Comparison of ENCODE assay signal across 10 mouse cellular contexts in the genomic region with DNA sequence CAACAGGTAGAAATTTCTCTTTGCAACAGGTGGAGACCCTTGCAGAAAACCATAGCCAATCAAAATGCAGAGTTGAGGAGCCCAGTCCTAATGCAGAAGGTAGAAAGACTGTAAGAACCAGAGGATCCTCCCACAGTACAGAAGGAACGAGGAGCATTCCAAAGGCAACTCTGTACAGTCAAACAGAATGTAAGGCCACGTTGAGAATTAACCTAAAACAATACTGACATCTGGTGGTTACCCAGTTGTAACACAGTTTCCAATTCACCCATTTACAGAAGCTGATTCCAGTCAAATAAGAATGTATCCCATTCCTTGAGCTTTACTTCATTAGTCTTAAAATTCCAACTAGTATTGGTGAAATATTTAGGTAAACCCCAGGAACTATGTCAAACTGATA. TPM values are rescaled to one million over a fixed set of nuclear protein-coding genes. Genes with fewer than 3 reads are reported as not detected.
DNase-seq lines count a peak whose midpoint lies in the region; ATAC-seq and TF ChIP-seq lines count a peak whose summit lies in the region.
"Had no signal": no experiment of that assay in that cellular context is flagged by ENCODE, and none has a peak within 500 bp of the region (broad histone marks: within the 10 kb centered on the region; RNA-seq: fewer than 3 reads in every experiment).

No protein-coding gene starts in this region.

- no peaks in the 10 kb centered on the region for H3K36me3 ChIP-seq in hindbrain, postnatal 0 days (ENCODE audit: insufficient read depth, low read length)

- no peak overlapping the region for H3K4me3 ChIP-seq in hindbrain, postnatal 0 days (ENCODE audit: low read length)

- no peaks in the 10 kb centered on the region for H3K27me3 ChIP-seq in hindbrain, postnatal 0 days (ENCODE audit: insufficient read depth, low read length)

- no peaks in the 10 kb centered on the region for H3K9me3 ChIP-seq in hindbrain, postnatal 0 days (ENCODE audit: low read length)

- intact Hi-C loops in heart, postnatal 36 days (cut with DNase I) = loop anchor here (1.0 to 10.0 kb wide), 3 partner anchors 82 to 654 kb away; no protein-coding TSS in a partner anchor

- no peak overlapping the region for H3K9ac ChIP-seq in hindbrain, postnatal 0 days (replicated peaks; ENCODE audit: low read length)

- DNase-seq in heart, adult 18-20 months = peak; percentile 8 to 45
- DNase-seq in heart, postnatal 36 days = no peak
- peak; percentile 32 for DNase-seq in CD4-positive helper T cell, adult 2 months (ENCODE audit: low read depth, low spot score)
- peak; percentile 71 for DNase-seq in brain, adult 2 months (ENCODE audit: low read depth, low spot score)
- DNase-seq in hindbrain, postnatal 0 days (ENCODE audit: low spot score) = peak; percentile 83
- DNase-seq in right cerebral cortex, postnatal 14 days = no peak
- DNase-seq in urinary bladder, postnatal 14 days (ENCODE audit: low spot score) = no peak

- H3K27ac ChIP-seq in hindbrain, postnatal 0 days = no peak overlapping the region

- no peak overlapping the region for H3K4me2 ChIP-seq in hindbrain, postnatal 0 days (ENCODE audit: low read depth, low read length)

- WGBS in hindbrain, postnatal 0 days = 5% methylated on average over 2 of the region's 2 CpGs

- peak; percentile 56; the same call in 1 of the 2 replicates for ATAC-seq in hindbrain, postnatal 0 days
- peak; percentile 83 for ATAC-seq in megakaryocyte, adult 5-6 weeks (ENCODE audit: poor library complexity, severe bottlenecking)

- peak; percentile 79 for TF ChIP-seq CTCF in hindbrain, postnatal 0 days (IDR thresholded peaks at IDR 0.05; ENCODE audit: low read depth)

- H3K4me1 ChIP-seq in hindbrain, postnatal 0 days (ENCODE audit: insufficient read depth, low read length) = no peaks in the 10 kb centered on the region

RNA-seq across cellular contexts. Expression of gene Scin, which starts 30.6 kb away (rescaled TPM):
- total RNA-seq in heart, adult 18-20 months (2021) = 1 to 10 TPM; 2.0 to 2.2 TPM
- 1 to 10 TPM; 1.0 to 1.9 TPM for total RNA-seq in heart, postnatal 36 days (2021)
- not detected in 2 replicates for total RNA-seq in hindbrain, postnatal 0 days (2014; rRNA removed)
- 0.05 TPM in 1 of 2 replicates, not detected in the other for polyA plus RNA-seq in hindbrain, postnatal 0 days (2015; fragmentation: Nextera tagmentation; extraction: Ambion mirVana)
- 0.09 and 0.78 TPM in 2 replicates for total RNA-seq in megakaryocyte, adult 5-6 weeks (2015)
- 1.2 and 1.4 TPM in 2 replicates for total RNA-seq in megakaryocyte, adult 5-6 weeks (2017)

RNA-seq across cellular contexts. Expression of gene Lsmem1, which starts 34.7 kb away (rescaled TPM):
- 10 to 100 TPM; 50.9 to 60.2 TPM for total RNA-seq in heart, adult 18-20 months (2021)
- 10 to 100 TPM; 40.4 to 47.6 TPM for total RNA-seq in heart, postnatal 36 days (2021)
- total RNA-seq in hindbrain, postnatal 0 days (2014; rRNA removed) = not detected in 2 replicates
- 0.09 and 0.24 TPM in 2 replicates for polyA plus RNA-seq in hindbrain, postnatal 0 days (2015; fragmentation: Nextera tagmentation; extraction: Ambion mirVana)
- total RNA-seq in megakaryocyte, adult 5-6 weeks (2015) = not detected in 2 replicates
- total RNA-seq in megakaryocyte, adult 5-6 weeks (2017) = 0.26 TPM in 1 of 2 replicates, not detected in the other
- polyA plus RNA-seq: large intestine, adult 2 months; small intestine, adult 2 months had no signal

Comparison
In these comparisons a context has a peak if more than half of its experiments do, and no peak if none do; other contexts are left out.
1. DNase-seq: peak in heart, adult 18-20 months (2 of 2), CD4-positive helper T cell, adult 2 months (single experiment), brain, adult 2 months (single experiment) and hindbrain, postnatal 0 days (single experiment); none in heart, postnatal 36 days (0 of 2), right cerebral cortex, postnatal 14 days (single experiment) and urinary bladder, postnatal 14 days (single experiment).
2. RNA of gene Lsmem1, which starts 34.7 kb away (total RNA-seq): 50.9 to 60.2 TPM in heart, adult 18-20 months and 40.4 to 47.6 TPM in heart, postnatal 36 days; 0.26 TPM in megakaryocyte, adult 5-6 weeks and not detected in hindbrain, postnatal 0 days; every median in the first group is over 10 times any median in the second.